Mouse (Mus musculus) CH12.LX (cell line): ENCODE data around the gene Engase.

ENCODE experiments used
- CHD2 ChIP-seq: IDR thresholded peaks from 2 replicates; pipeline ENCODE4 v1.6.1; 2011; ENCODE audit warnings: low read length, improper control_type of control experiment
- CTCF ChIP-seq, 2 experiments: IDR thresholded peaks in 1 of 2; conservative IDR thresholded peaks in 1 of 2; 2 replicates each; pipeline ENCODE4 v1.5.1; 2011 to 2012; ENCODE audit warnings: low read depth in 2 of 2, low read length in 2 of 2, improper control_type of control experiment in 1 of 2, inconsistent platforms in 1 of 2, mild to moderate bottlenecking in 1 of 2, moderate library complexity in 1 of 2
- ELF1 ChIP-seq: IDR thresholded peaks from 2 replicates; pipeline ENCODE4 v1.6.1; 2014; ENCODE audit warnings: low read depth, mild to moderate bottlenecking, inconsistent platforms, low read length, improper control_type of control experiment
- GABPA ChIP-seq: IDR thresholded peaks from 2 replicates; pipeline ENCODE4 v1.6.1; 2012; ENCODE audit warnings: low read depth, low read length, improper control_type of control experiment, inconsistent platforms; ENCODE audit not compliant: insufficient replicate concordance
- JUND ChIP-seq: conservative IDR thresholded peaks from 2 replicates; pipeline ENCODE4 v1.6.1; 2011; ENCODE audit warnings: low read depth, low read length, improper control_type of control experiment
- MAFK ChIP-seq: IDR thresholded peaks from 2 replicates; pipeline ENCODE4 v1.6.1; 2011; ENCODE audit warnings: low read length, improper control_type of control experiment; ENCODE audit not compliant: insufficient replicate concordance
- MEF2A ChIP-seq: IDR thresholded peaks from 2 replicates; pipeline ENCODE4 v1.6.1; 2014; ENCODE audit warnings: low read depth, mild to moderate bottlenecking, inconsistent platforms, low read length, improper control_type of control experiment, borderline replicate concordance
- POLR2A ChIP-seq: IDR thresholded peaks from 2 replicates; pipeline ENCODE4 v1.6.1; 2011; ENCODE audit warnings: low read depth, mild to moderate bottlenecking, improper control_type of control experiment, low read length
- POLR2AphosphoS2 ChIP-seq: IDR thresholded peaks from 2 replicates; pipeline ENCODE4 v1.6.1; 2011; ENCODE audit warnings: low read depth, low read length, improper control_type of control experiment
- RCOR1 ChIP-seq: conservative IDR thresholded peaks from 2 replicates; pipeline ENCODE4 v1.6.1; 2012; ENCODE audit warnings: low read depth, mild to moderate bottlenecking, inconsistent platforms, low read length, improper control_type of control experiment
- SIN3A ChIP-seq: IDR thresholded peaks from 2 replicates; pipeline ENCODE4 v1.6.1; 2012; ENCODE audit warnings: low read length, improper control_type of control experiment, inconsistent platforms
- TCF12 ChIP-seq: IDR thresholded peaks from 2 replicates; pipeline ENCODE4 v1.6.1; 2014; ENCODE audit warnings: low read depth, mild to moderate bottlenecking, inconsistent platforms, low read length, improper control_type of control experiment
- USF1 ChIP-seq: IDR thresholded peaks from 2 replicates; pipeline ENCODE4 v1.6.1; 2014; ENCODE audit warnings: low read depth, mild to moderate bottlenecking, inconsistent platforms, low read length, improper control_type of control experiment

DNA sequence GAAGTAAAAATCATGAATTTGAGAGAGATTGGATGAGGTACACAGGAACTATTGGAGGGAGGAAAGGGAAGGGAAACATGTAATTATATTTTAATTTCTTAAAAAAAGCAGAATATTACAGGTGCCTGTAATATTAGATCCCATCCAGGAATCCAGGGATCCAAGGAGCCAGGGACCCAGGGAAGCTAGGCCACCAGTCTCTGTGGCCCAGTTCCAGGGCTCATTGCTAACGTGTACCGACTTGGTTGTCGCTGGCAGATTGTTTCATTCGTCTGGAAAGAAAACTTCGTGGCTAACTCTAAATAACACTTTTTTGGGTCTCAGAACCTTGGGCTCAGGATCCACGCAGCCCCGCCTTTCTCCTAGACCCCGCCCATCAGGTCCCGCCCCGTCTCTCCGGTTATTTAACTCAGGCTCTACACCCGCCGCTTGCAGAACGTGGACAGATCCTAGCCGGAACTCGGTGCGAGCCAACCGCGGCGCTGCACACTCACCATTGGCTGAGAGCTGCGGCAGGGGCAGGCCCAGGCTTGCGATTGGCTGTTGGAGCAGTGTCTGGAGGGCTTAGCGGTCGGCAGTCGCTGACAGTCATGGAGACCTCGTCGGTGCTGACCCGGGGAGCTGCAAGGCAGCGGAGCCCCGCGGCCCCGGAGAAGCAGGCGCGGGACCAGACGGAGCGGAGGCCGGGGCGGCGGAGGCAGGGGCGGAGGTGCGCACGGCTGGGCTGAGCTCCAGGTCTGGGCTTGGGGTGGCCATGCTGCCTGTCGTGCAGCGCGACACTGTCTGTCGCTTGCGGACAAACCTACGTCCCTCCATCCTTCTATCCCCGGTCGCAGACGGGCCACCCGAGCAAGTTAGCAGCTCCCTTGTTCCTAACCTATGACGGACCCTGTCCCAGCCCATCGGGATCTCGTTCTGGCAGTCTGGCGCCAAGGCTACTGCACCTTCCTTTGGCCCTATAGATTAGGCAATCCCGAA, at the start of gene Engase:
- TF ChIP-seq RCOR1 (no peak), CTCF (conservative IDR thresholded peaks at IDR 0.05 in 1 of 2, IDR thresholded peaks at IDR 0.05 in 1 of 2; ENCODE audit: low read depth in 2 of 2, low read length in 2 of 2) (no peak), POLR2A (peak; percentile 90), USF1 (0 out of 2 replicates have a peak, but pooled peaks have one; percentile 23), SIN3A (peak; percentile 79), POLR2AphosphoS2 (peak; percentile 48; the same call in 1 of the 2 replicates), JUND (no peak), TCF12 (peak; percentile 82), MAFK (no peak), CHD2 (peak; percentile 85), GABPA (no peak), ELF1 (peak; percentile 91), MEF2A (no peak; the same call in 1 of the 2 replicates)
